Mouse (Mus musculus): ENCODE results near the gene Adam15.

Gene Adam15

GRCm38 (mm10) chr3:89383651-89384255, 34.0 kb upstream of the Adam15 start:
- DNase-seq (ENCODE audit: low read depth), result no peak

- DNase-seq (ENCODE audit: low read depth), result no peak
Measured at GRCm38 (mm10) chr3:89382950-89383349, 33.2 kb upstream of the Adam15 start.

GRCm38 (mm10) chr3:89382033-89382882, 32.5 kb upstream of the Adam15 start:
- DNase-seq (ENCODE audit: low read depth), result no peak

GRCm38 (mm10) chr3:89381233-89381632, 31.4 kb upstream of the Adam15 start:
- no peak for DNase-seq (ENCODE audit: low read depth)

DNA sequence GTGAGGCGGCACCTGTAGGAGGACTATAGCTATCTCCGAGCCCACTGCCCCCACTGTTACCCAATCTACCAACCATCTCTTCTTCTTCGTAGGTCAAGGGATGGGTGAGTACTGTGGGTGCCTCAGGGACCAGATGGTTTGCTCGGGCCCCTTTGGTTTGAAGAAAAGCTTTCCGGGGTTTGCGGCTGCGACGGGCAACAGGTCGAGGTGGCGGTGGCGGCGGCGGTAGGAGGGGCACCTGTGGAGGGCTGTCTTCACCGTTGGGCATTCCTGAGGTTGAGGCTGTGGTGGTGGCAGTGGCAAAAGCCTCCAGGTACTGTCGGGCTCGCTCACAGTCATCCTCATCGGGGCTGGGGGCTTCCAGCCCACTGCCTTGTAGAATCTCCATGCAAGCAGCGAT, 30.9 kb upstream of the Adam15 start:
- DNase-seq (ENCODE audit: low read depth), result no peak

- DNase-seq (ENCODE audit: low read depth), result no peak
Measured at GRCm38 (mm10) chr3:89380291-89380690, 30.5 kb upstream of the Adam15 start.

GRCm38 (mm10) chr3:89379388-89380131, 29.8 kb upstream of the Adam15 start:
- DNase-seq (ENCODE audit: low read depth), result no peak

DNA sequence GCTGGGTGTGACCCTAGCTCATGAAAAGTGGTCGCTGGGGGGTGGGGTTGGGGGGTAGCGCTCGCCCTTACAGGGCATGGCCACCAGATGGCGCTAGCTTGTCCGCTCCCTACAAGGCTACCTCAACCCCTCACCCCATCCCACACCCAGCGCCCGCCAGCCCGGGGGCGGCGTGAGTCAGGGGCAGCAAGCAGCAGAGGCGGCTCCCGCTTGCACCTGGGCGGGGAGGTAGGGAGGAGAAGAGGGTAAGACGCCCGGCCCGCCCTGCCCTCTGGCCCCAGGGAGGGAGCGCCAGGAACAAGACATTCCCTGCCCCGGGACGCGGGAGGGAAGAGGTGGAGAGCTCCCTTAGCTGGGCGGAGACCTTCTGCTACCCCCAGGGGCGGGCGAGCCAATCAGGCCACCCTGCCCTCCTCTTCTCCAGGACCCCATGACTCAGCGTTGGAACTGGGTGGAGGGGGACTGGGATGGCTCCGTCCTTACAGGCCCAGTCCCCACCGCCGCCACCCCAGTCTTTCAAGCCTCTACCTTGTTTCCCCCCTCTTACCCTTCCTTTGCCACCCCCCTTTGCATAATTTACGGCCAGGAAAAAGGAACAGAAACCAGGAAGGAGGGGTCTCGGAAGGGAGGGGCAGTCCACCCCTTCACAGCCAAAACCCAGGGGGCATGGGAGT, 28.7 kb upstream of the Adam15 start:
- DNase-seq (ENCODE audit: low read depth), result peak; percentile 67

DNA sequence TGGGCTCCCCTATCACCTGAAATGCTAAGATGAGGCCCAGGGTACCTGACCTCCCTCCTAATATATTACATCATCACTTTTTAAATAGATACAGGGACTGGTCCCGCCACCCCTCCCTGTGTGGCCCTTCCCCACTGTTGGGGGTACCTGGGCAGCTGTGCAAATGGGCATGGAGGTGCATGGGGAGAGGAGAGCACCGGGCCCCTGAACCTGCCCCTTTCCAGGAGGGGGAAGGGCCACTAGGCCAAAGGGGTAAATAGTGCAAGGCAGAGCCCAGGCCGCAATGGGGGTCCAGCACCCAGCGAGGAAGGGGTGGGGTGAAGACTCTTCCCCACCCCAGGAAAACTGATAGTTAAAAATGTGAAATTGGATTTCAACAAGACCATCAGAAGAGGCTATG, 28.0 kb upstream of the Adam15 start:
- DNase-seq (ENCODE audit: low read depth), result no peak

DNA sequence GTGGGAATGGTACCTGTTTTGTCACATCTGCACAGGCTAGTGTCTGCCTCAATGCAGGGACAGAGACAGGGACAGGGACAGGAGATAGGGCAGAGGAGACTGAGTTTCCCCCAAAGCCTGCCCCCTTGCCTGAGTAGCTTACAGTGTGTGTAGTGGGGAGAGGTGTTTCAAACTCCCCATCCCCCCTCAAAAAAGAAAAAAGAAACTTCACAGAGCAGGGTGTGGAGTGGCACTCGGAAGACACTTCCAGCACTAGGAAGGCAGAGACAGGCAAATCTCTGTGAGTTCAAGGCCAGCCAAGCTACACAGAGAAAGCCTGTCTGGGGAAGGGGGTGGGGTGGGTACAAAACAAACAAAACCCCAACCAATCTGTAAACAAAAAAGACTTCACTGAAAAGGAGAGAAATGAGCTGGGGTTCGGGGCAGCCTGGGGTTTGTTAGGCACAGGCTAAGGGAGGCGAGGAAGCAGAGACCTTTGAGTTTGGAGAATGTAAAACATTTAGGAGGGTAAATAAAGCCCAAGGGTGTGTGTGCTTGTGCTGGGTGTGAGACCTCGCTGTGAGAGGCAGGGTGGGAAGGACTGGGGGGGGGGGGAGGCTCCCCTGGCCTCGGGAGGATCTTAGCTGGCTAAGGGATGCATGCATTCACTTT, 23.9 kb upstream of the Adam15 start:
- DNase-seq (ENCODE audit: low read depth), result no peak

DNA sequence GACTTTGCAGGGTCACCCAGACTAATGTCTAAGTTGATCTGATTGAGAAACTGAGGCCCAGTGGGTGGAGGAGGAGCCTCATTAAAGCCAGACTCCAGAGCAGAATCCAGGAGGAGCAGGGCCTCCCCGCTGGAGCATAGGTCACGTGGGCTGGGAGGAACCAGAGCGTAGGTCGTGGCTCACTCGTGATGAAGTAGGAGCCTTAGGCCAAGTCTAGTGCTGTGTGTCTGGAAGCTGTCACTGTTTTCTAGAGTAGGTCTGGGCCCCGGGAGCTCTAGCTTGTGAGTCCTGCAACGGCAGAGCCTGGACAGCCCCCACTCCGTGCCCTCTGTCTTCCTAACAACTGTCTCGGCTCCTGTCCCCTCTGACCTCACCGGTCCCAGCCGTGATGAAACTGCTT, 17.5 kb upstream of the Adam15 start:
- DNase-seq (ENCODE audit: low read depth), result no peak

- DNase-seq (ENCODE audit: low read depth), result no peak
Measured at GRCm38 (mm10) chr3:89365486-89366414, 16.0 kb upstream of the Adam15 start.

DNA sequence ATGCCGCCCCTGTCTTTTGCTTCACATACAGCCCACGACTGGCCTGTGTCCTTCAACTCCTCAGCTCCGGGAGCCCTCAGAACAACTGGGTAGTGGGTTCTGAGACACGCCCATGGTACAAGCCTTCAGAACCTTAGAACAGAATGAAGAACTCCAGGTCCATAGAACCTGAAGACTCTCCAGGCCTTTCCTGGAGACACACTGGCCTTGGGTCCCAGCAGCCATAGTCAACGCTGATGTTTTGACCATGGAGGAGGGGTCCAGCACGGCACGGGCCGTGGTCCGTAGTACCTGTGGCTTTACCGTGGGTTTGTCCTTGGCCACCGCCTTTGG, 15.3 kb upstream of the Adam15 start, which contains the start of gene Dcst1:
Gene Dcst1, minus strand, starts transcription at position 101 of the 333 bp plus-strand sequence.
- DNase-seq (ENCODE audit: low read depth), result no peak

GRCm38 (mm10) chr3:89364631-89365030, 14.8 kb upstream of the Adam15 start:
- no peak for DNase-seq (ENCODE audit: low read depth)

GRCm38 (mm10) chr3:89361675-89362074, 11.9 kb upstream of the Adam15 start, which contains the start of gene Dcst2:
TSS of gene Dcst2 (plus strand) at chr3:89361975.
- DNase-seq (ENCODE audit: low read depth), result no peak

- no peak for DNase-seq (ENCODE audit: low read depth)
Measured at GRCm38 (mm10) chr3:89360237-89360636, 10.4 kb upstream of the Adam15 start.

- no peak for DNase-seq (ENCODE audit: low read depth)
Measured at GRCm38 (mm10) chr3:89359630-89360029, 9.8 kb upstream of the Adam15 start.

GRCm38 (mm10) chr3:89356029-89356428, 6.2 kb upstream of the Adam15 start:
- DNase-seq (ENCODE audit: low read depth), result no peak

GRCm38 (mm10) chr3:89355512-89355902, 5.7 kb upstream of the Adam15 start:
- no peak for DNase-seq (ENCODE audit: low read depth)

GRCm38 (mm10) chr3:89354816-89355511, 5.2 kb upstream of the Adam15 start:
- peak; percentile 78 for DNase-seq (ENCODE audit: low read depth)

All from c-Kit-positive CD71-negative TER-119-negative erythroid progenitor cells, embryonic 14.5 days (primary cell).